Mouse (Mus musculus) right cerebral cortex, postnatal 10 days (tissue): ENCODE data around the gene Egfem1.

ENCODE experiments used
- DNase-seq, 2 experiments: peaks; one replicate each; pipeline ENCODE4 v3.0.0; 2021; ENCODE audit warnings: low spot score in 2 of 2

The Egfem1 gene

GRCm38 (mm10) chr3:29342223-29342791, 260.5 kb downstream of the Egfem1 start:
- no peak for DNase-seq

DNA sequence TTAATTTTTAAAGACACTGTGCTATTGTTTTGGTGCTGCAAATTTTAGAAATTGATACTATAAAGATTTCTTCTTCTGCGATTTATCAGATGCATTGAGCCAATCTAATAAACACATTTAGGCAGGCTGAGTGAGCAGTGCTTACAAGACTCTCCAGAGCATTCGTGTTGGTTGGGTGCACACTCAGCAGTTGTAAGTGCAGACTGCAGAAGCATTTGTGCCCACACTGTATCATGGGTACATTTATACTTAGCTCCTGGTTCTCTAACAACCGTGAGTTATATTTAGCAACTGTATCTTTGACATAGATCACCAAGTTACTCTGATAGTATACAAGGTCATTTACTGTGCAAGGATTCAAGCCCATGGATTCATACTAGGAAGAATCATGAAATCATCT, 264.0 kb downstream of the Egfem1 start:
- DNase-seq = no peak

DNA sequence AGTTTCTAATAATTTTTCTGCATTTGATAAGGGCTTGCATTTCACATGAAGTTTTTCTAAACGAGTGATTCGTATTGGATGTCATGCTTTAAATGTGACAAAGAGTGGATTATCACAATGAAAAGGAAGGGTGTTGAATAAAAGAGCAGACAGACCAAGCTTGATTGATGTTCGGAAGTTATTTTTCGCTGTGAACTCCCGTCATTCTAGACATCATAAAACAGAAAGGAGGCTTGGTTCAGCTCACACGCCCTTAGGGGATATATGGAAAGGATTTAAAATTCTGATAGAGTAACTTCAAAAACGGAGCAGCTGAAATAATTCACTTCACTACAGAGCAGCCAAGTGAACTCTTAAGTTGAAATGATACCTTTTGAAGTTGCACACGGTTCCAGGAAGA, 285.1 kb downstream of the Egfem1 start:
- DNase-seq = no peak

- no peak for DNase-seq
These were observed 288.7 kb downstream of the Egfem1 start for GRCm38 (mm10) chr3:29370519-29370918.

DNA sequence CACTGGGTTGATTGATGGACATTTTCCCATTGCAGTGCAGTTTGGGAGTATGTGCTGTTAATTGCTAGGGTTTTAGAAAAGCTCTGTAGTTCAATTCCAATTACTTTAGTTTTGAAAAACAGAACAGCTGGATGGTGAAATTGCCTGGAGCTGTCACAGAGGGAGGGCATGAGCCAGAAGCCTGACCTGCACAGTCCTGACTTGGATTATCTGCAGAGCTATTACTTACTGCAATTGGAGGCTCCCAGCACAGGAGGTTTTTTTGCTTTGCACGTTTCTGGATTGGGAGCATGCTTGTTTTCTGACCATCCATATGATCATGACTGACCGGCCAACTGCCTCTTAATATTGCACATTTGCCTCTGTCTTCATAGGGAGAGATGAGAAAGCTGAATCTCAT, 299.4 kb downstream of the Egfem1 start:
- DNase-seq = no peak

GRCm38 (mm10) chr3:29399064-29399463, 317.2 kb downstream of the Egfem1 start:
- peak in 1 of 2 experiments; percentile 40 for DNase-seq

GRCm38 (mm10) chr3:29421634-29422033, 339.8 kb downstream of the Egfem1 start:
- DNase-seq = no peak

- DNase-seq = no peak
These were observed 350.6 kb downstream of the Egfem1 start for GRCm38 (mm10) chr3:29432109-29433091.

DNA sequence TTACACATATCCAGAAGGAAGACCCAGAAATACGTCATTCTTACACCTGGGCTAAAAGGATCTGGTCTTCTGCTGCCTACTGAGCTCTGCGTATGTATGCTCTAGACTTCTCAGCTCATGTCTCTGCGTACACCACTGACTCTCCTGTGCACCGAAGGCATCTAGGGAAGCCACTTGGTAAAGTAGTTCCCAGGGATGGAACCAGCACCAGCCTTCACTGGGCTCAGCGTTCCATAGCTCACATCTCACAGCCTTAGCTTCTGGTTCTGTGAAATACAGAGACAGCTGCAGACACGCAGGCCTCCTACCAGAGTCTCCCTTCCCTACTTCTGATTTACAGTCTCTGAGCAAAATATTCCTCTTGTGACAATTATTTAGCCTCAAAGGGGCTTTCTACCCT, 361.2 kb downstream of the Egfem1 start:
- DNase-seq = no peak

DNA sequence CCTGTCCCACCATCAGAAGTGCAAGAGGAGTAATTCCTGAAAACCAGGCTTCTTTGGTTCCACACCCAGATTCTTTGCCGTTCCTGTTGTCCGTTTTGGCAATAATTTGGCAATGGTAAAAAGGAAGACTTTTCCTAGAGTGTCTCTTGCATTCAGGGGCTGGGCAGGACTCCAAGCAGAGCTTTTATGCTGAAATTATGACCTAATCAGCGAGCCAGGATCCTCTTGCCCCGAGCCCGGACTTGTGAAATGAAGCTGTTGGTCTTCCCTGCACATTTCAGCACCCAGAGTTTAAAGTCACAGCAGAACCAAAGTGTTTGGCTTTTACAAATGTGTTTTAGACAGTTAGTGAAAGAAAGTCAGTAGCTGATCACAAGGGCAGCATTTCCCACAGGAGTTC, 362.8 kb downstream of the Egfem1 start:
- peak; percentile 37 to 40 for DNase-seq

- DNase-seq = no peak
These were observed 364.3 kb downstream of the Egfem1 start for GRCm38 (mm10) chr3:29446081-29446480.

DNA sequence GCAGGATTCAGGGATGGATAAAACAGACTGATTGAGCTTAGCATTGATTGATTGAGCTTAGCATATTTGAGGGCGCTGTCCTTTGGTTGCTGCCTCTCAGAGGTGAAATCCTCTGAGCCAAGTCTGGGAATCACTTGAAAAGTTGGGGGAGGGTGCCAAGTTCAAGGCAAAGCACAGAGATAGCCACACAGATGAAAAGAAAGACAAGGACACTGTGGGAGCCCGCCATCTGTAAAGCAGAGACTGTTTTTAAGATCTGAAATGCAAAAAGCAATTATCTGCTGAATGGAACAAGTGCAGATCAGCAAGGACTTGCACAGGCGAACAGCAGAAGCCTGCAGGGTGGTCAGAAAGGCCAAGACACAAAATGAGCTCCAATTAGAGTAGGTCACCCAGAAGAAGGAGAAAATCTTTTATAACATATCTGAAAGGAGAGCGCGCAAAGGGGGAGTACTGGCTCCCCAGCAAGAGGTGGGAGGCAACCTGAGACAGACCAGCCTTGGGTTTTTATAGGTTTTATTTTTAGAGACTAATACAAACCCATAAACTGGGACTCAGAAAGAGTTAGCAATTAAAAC, 367.1 kb downstream of the Egfem1 start:
- no peak for DNase-seq

- no peak for DNase-seq
These were observed 416.4 kb downstream of the Egfem1 start for GRCm38 (mm10) chr3:29498211-29498610.

- DNase-seq = no peak
These were observed 417.4 kb downstream of the Egfem1 start for GRCm38 (mm10) chr3:29499188-29499587.

GRCm38 (mm10) chr3:29525298-29525962, 443.6 kb downstream of the Egfem1 start:
- peak in 1 of 2 experiments; percentile 23 for DNase-seq

- DNase-seq = no peak
These were observed 444.1 kb downstream of the Egfem1 start for GRCm38 (mm10) chr3:29525963-29526301.

DNA sequence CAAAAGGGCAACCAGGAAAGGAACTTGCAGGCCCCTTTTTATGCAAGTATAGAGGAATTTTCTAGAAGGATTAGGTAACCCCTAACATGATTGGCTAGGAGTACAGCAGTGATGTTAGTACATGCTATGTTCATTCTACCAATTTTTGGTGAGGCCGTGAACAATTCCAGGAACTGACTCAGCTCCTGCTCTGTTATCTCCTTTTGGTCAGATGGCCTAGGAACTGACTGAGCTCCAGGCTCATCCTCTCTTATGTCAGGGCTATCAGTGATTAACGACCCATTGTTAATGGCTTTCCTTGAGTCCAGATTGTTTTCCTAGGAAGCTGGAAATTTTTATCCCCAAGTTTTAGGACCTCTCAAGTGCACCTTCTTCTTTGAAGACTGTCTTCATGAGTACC, 457.4 kb downstream of the Egfem1 start:
- no peak for DNase-seq

GRCm38 (mm10) chr3:29539902-29540301, 458.1 kb downstream of the Egfem1 start:
- DNase-seq = no peak

DNA sequence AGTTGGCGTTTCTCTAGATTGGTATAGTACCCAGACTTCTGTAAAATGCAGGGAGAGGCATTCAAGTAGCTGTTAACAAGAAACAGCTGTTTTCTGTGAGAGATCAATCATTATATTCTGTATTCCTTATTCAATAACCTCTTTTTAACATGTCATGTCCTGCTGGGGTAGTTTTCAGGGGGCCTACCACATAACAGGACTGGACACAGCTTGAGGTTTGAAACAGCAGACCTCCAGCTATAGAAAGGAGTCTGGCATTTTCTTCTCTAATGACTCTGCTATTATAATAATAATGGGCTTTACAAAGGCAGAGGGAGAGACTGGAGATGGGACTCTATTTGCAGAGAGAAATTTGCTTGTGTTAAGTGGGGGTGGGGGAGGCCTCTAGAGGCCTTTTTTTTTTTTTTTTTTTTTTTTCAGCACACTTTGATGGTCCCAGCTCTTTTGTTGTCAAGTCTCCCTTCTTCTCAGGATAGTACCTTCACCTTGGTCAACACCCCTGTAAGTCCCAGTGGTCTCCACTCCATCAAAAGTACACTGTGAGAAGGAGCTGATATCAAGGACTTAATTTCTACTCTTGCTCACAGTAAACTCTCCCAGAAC, 459.8 kb downstream of the Egfem1 start:
- no peak for DNase-seq

GRCm38 (mm10) chr3:29544056-29544455, 462.2 kb downstream of the Egfem1 start:
- no peak for DNase-seq

DNA sequence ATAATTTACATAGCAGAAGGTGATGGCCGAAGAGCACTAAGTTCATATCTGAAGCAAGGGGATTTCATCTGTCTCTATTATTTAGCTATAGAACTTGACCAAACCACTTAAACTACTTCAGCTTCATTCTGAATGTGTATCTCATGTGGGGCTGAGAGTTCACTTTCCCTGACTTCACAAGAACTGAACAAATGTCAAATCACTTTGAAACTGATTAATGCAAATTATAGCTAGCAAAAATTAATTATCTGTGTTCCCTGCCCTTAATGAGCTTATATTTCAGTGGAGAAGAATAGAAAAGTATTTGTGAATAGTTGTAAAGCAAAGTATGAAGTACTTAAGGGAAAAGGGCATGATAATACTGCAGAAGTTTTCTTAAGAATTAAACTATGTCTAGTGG, 481.3 kb downstream of the Egfem1 start:
- DNase-seq = no peak
